Mouse (Mus musculus) C2C12 (cell line): ENCODE data around the gene Mgll.

Experiments
- CEBPB ChIP-seq: IDR thresholded peaks from one replicate; pipeline ENCODE4 v1.6.1; 2011; ENCODE audit warnings: low read depth, mild to moderate bottlenecking, control low read depth, moderate library complexity
- CTCF ChIP-seq: IDR thresholded peaks from one replicate; pipeline ENCODE4 v1.5.1; 2011; ENCODE audit not compliant: control insufficient read depth, insufficient read depth, insufficient read length
- MAX ChIP-seq: IDR thresholded peaks from one replicate; pipeline ENCODE4 v1.6.1; 2011; ENCODE audit warnings: mild to moderate bottlenecking, control low read depth
- MYOD1 ChIP-seq: IDR thresholded peaks from one replicate; pipeline ENCODE4 v1.6.1; 2011; ENCODE audit warnings: low read depth; ENCODE audit not compliant: control insufficient read depth, insufficient read length

DNA sequence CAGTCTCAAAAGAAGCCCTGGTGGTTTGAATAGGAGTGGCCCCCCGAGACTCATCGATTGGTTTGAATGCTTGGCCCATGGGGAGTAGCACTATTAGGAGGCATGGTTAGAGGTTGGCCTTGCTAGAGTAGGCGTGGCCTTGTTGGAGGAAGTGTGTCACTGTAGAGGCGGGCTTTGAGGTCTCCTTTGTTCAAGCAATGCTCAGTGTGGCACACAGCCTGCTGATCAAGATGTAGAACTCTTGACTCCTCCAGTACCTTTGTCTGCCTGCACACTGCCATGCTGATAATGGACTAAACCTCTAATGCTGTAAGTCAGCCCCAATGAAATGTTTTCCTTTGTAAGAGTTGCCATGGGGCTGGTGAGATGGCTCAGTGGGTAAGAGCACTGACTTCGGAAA lies 108.5 kb downstream of the Mgll start:
- no peak for TF ChIP-seq CTCF
- TF ChIP-seq CEBPB, result no peak
- no peak for TF ChIP-seq MYOD1
- no peak for TF ChIP-seq MAX
